Mouse (Mus musculus): Measurements from ENCODE around the gene Ccdc81. TPM values are rescaled to one million over a fixed set of nuclear protein-coding genes. Genes with fewer than 3 reads are reported as not detected.

Gene Ccdc81
- polyA plus RNA-seq, 1 experiment from 2014 or later: 0.69 TPM

DNA sequence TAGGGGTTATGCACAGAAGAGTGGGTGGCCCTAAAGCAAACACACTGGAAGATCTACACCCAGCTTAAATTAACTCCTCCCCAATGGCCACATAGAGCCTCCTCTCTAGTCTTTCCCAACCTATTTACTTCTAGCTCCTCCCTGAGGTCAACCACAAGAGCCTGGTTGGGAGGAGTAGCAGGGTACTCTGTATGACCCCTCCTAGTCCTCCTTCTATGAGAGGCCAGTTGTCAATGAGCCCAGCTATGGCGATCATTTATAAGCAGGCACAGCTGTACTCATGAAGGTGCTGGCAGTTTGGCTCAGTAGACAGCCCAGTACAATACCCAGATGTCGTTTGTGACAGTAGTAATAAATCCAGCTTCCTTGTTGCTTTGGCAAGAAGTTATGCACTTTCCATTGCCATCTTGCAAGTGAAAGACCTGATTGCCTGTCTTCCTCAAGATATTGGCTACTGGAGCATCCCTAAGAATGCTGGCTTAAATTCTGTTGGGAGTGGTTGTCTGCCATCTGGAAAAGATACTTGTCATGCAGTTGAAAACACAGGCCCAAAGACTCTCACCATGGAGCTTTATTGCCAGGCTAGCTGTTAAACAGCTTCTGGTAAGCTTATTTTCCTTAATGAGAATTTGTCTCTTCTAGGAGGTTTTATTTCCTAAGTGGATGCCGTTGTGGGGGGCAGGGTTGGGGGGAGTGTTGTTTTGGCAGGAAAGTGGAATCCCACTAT is 10.2 kb upstream of the Ccdc81 start:
- 85% methylated on average over 3 of the region's 3 CpGs for WGBS

DNA sequence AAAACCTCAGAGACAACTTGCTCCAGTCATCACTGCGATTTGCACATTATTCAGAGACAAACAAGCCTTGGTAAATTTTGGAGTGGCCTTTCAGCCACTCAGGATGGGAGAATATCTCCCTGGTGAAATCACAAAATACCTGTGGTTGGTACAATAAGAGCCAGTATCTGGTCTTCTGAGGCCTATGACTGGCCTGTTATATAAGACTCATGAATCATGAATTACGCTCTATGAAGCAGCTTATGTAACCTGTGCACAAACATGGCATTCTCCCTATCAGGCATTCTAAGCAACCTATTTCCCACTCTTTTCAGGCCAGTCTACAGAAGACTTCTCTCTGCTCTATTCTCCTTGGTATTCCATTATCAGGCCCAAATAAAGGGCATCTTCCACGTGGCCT is 8.9 kb upstream of the Ccdc81 start:
- 88% methylated on average over 3 of the region's 3 CpGs for WGBS
- Histone ChIP-seq H3K36me3 (ENCODE audit: control insufficient read depth, insufficient read depth, low read length) (peaks cover 5% of the 10 kb centered on the region; the same call in 1 of the 2 replicates), H3K9me3 (ENCODE audit: control insufficient read depth, low read length) (no peaks in the 10 kb centered on the region), H3K27me3 (ENCODE audit: control insufficient read depth, insufficient read depth, low read depth, low read length) (no peaks in the 10 kb centered on the region), H3K9ac (ENCODE audit: low read length) (no peak overlapping the region), H3K4me2 (ENCODE audit: low read depth, low read length) (no peak overlapping the region), H3K27ac (ENCODE audit: low read length) (no peak overlapping the region), H3K4me3 (ENCODE audit: low read length) (no peak overlapping the region), H3K4me1 (replicated peaks; ENCODE audit: control insufficient read depth, insufficient read depth, low read length) (no peaks in the 10 kb centered on the region)
- ATAC-seq (ENCODE audit: low read depth): no peak

More for the DNA sequence above, 10.2 kb upstream of the Ccdc81 start:
- no peak for ATAC-seq (ENCODE audit: low read depth)
- H3K9me3 ChIP-seq (ENCODE audit: control insufficient read depth, low read length): no peaks in the 10 kb centered on the region
- no peak overlapping the region for H3K9ac ChIP-seq (ENCODE audit: low read length)
- H3K27me3 ChIP-seq (ENCODE audit: control insufficient read depth, insufficient read depth, low read depth, low read length): no peaks in the 10 kb centered on the region
- no peak overlapping the region for H3K4me3 ChIP-seq (ENCODE audit: low read length)
- H3K4me2 ChIP-seq (ENCODE audit: low read depth, low read length): no peak overlapping the region
- no peak overlapping the region for H3K27ac ChIP-seq (ENCODE audit: low read length)
- H3K36me3 ChIP-seq (ENCODE audit: control insufficient read depth, insufficient read depth, low read length): peaks cover 10% of the 10 kb centered on the region
- no peaks in the 10 kb centered on the region for H3K4me1 ChIP-seq (replicated peaks; ENCODE audit: control insufficient read depth, insufficient read depth, low read length)

DNA sequence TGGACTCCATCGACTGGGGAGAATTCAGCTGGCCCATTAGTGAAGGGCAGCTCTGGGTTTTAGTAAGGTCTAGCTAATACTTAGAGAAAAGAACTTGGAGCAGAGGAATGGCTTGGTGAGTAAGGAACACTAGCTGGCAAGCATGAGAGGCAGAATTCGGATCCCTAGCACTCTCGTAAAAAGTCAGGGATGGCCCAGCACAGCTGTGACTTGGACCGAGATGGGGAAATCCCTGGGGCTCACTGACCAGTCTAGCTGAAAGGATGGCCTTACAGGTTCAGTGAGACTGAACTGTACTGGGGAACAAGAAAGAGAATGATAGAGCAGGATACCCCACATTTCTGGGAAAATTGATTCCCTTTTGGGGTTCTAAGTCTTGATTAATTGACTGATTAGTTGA is 6.3 kb upstream of the Ccdc81 start:
- WGBS: 71% methylated on average over 4 of the region's 4 CpGs

DNA sequence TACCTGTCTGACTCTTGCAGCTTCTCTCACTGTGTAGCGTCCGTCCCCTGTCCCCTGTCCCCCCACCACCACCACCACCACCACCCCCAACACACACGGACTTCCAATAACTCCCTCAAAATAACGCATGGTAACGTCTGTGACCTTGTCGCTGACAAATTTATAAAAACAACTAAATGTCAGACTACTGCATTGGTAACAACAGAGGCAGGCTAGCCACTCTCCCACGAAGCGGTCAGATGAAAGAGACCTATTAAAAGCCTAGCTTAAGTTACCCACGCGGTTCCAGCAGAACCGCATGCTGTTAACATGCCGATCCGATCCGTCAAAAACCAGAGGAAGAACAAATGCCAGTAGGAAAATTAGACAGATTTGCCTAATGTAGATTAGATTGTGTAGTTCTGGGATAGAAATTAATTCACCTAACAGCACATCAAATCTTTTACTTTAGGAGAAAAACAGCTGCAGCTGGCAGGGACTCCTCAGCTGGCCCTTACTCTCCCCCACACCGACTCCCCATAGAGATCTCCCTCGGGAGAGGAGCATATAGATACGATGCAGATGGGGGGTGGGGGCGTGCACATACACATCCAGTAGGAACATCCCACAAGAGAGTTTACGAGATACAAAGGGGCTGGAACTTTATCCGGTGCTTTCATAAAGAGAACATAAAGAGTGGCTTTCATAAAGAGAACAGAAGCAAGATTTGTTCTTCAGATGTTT is 5.6 kb upstream of the Ccdc81 start:
- Histone ChIP-seq H3K9ac (ENCODE audit: low read length) (no peak overlapping the region), H3K27ac (ENCODE audit: low read length) (no peak overlapping the region), H3K9me3 (ENCODE audit: control insufficient read depth, low read length) (no peaks in the 10 kb centered on the region), H3K4me1 (replicated peaks; ENCODE audit: control insufficient read depth, insufficient read depth, low read length) (no peaks in the 10 kb centered on the region), H3K36me3 (ENCODE audit: control insufficient read depth, insufficient read depth, low read length) (no peaks in the 10 kb centered on the region), H3K4me2 (ENCODE audit: low read depth, low read length) (no peak overlapping the region), H3K4me3 (ENCODE audit: low read length) (no peak overlapping the region), H3K27me3 (ENCODE audit: control insufficient read depth, insufficient read depth, low read depth, low read length) (no peaks in the 10 kb centered on the region)
- no peak for ATAC-seq (ENCODE audit: low read depth)
- 66% methylated on average over 20 of the region's 20 CpGs for WGBS

More for the DNA sequence above, 6.3 kb upstream of the Ccdc81 start:
- no peaks in the 10 kb centered on the region for H3K36me3 ChIP-seq (ENCODE audit: control insufficient read depth, insufficient read depth, low read length)
- no peak overlapping the region for H3K4me2 ChIP-seq (ENCODE audit: low read depth, low read length)
- H3K9ac ChIP-seq (ENCODE audit: low read length): no peak overlapping the region
- no peaks in the 10 kb centered on the region for H3K27me3 ChIP-seq (ENCODE audit: control insufficient read depth, insufficient read depth, low read depth, low read length)
- H3K9me3 ChIP-seq (ENCODE audit: control insufficient read depth, low read length): no peaks in the 10 kb centered on the region
- H3K4me3 ChIP-seq (ENCODE audit: low read length): no peak overlapping the region
- H3K4me1 ChIP-seq (replicated peaks; ENCODE audit: control insufficient read depth, insufficient read depth, low read length): no peaks in the 10 kb centered on the region
- no peak for ATAC-seq (ENCODE audit: low read depth)
- H3K27ac ChIP-seq (ENCODE audit: low read length): no peak overlapping the region

DNA sequence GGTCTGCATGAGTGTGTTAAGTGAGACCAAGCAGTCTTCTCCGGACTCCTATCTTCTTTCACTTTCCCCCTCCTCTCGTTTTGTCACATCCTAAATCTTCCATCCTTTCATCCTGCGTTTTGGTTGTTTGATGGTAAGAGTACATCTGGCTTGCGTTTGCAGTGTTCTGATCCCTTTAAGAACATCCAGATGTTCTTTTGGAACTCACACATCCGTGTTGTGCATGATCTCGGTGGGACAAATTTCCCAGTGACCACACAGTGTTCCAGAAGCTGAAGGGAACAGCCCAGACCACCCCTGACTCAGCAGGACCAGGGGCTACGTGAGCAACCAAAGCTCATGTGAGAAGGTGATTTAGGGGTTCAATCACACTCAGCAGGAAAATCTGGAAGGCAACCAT is 5.0 kb upstream of the Ccdc81 start:
- H3K9me3 ChIP-seq (ENCODE audit: control insufficient read depth, low read length): no peaks in the 10 kb centered on the region
- ATAC-seq (ENCODE audit: low read depth): peak; percentile 47; the same call in 1 of the 2 replicates
- no peak overlapping the region for H3K4me2 ChIP-seq (ENCODE audit: low read depth, low read length)
- H3K4me3 ChIP-seq (ENCODE audit: low read length): no peak overlapping the region
- no peaks in the 10 kb centered on the region for H3K36me3 ChIP-seq (ENCODE audit: control insufficient read depth, insufficient read depth, low read length)
- no peaks in the 10 kb centered on the region for H3K4me1 ChIP-seq (replicated peaks; ENCODE audit: control insufficient read depth, insufficient read depth, low read length)
- 38% methylated on average over 7 of the region's 7 CpGs for WGBS
- H3K9ac ChIP-seq (ENCODE audit: low read length): no peak overlapping the region
- no peak overlapping the region for H3K27ac ChIP-seq (ENCODE audit: low read length)
- no peaks in the 10 kb centered on the region for H3K27me3 ChIP-seq (ENCODE audit: control insufficient read depth, insufficient read depth, low read depth, low read length)

DNA sequence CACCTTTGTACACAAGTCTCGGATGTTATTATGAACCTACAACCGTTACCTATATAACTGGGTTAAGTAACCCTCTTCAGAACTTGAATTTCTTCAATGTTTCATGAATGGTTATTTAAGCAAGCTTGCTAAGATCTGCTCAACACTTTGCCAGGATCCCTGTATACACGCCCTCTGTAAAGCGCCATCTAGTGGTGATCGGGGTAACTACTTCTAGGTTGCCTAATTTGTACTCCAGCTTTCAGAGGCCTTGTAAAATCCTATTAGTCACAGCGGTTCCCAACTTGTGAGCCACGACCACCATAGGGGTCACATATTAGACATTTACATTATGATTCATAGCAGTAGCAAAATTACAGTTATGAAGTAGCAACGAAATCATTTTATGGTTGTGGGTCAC is 4.5 kb upstream of the Ccdc81 start:
- H3K27me3 ChIP-seq (ENCODE audit: control insufficient read depth, insufficient read depth, low read depth, low read length): no peaks in the 10 kb centered on the region
- H3K4me2 ChIP-seq (ENCODE audit: low read depth, low read length): no peak overlapping the region
- whole genome bisulfite sequencing: 17% methylated on average over 8 of the region's 8 CpGs
- no peaks in the 10 kb centered on the region for H3K9me3 ChIP-seq (ENCODE audit: control insufficient read depth, low read length)
- peak; percentile 39; the same call in 1 of the 2 replicates for ATAC-seq (ENCODE audit: low read depth)
- no peaks in the 10 kb centered on the region for H3K36me3 ChIP-seq (ENCODE audit: control insufficient read depth, insufficient read depth, low read length)
- H3K4me3 ChIP-seq (ENCODE audit: low read length): no peak overlapping the region
- no peak overlapping the region for H3K9ac ChIP-seq (ENCODE audit: low read length)
- H3K27ac ChIP-seq (ENCODE audit: low read length): no peak overlapping the region
- H3K4me1 ChIP-seq (replicated peaks; ENCODE audit: control insufficient read depth, insufficient read depth, low read length): no peaks in the 10 kb centered on the region

DNA sequence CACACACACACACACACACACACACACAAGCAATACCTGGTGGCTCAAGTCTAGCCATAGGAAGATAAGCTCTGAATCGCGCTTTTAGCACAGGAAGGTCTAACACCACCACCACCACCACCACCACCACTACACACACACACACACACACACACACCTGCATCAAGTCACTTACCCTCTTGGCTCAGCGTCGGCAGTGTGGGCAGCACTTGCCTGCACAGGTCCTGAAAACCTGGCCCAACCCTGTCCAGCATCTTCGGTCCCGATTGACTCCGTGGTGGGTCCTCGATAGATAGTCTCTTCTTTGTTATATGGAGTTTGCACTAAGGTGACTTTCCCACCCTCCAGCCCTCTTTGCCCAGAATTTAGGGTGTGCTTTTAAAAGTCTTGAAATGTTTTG is 422 bp downstream of the Ccdc81 start:
- Histone ChIP-seq H3K27me3 (ENCODE audit: control insufficient read depth, insufficient read depth, low read depth, low read length) (no peaks in the 10 kb centered on the region), H3K36me3 (ENCODE audit: control insufficient read depth, insufficient read depth, low read length) (no peaks in the 10 kb centered on the region), H3K9me3 (ENCODE audit: control insufficient read depth, low read length) (no peaks in the 10 kb centered on the region), H3K27ac (ENCODE audit: low read length) (no peak overlapping the region), H3K4me3 (ENCODE audit: low read length) (no peak overlapping the region), H3K4me1 (replicated peaks; ENCODE audit: control insufficient read depth, insufficient read depth, low read length) (no peaks in the 10 kb centered on the region), H3K9ac (ENCODE audit: low read length) (no peak overlapping the region), H3K4me2 (ENCODE audit: low read depth, low read length) (peak overlapping the region; percentile 42)
- no peak for ATAC-seq (ENCODE audit: low read depth)
- 77% methylated on average over 8 of the region's 8 CpGs for WGBS

DNA sequence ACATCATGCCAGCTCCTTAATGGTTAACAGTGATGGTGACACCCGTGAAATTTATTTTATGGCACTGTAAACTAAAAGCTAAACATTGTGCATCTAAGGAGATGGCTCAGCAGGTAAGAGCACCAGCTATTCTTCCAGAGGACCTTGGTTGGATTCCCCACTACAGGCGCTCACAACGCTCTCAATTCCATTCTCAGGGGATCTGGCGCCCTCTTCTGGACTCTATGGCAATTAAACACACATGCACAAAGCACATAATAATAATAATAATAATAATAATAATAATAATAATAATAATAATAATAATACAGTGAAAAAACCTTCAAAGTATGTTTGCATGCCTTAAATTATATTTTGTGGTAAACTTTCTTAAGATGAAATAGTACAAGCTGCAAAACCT is 11.6 kb downstream of the Ccdc81 start:
- Histone ChIP-seq H3K4me3 (ENCODE audit: low read length) (no peak overlapping the region), H3K36me3 (ENCODE audit: control insufficient read depth, insufficient read depth, low read length) (no peaks in the 10 kb centered on the region), H3K27me3 (ENCODE audit: control insufficient read depth, insufficient read depth, low read depth, low read length) (no peaks in the 10 kb centered on the region), H3K9ac (ENCODE audit: low read length) (no peak overlapping the region), H3K4me2 (ENCODE audit: low read depth, low read length) (no peak overlapping the region), H3K27ac (ENCODE audit: low read length) (no peak overlapping the region), H3K4me1 (replicated peaks; ENCODE audit: control insufficient read depth, insufficient read depth, low read length) (no peaks in the 10 kb centered on the region), H3K9me3 (ENCODE audit: control insufficient read depth, low read length) (no peaks in the 10 kb centered on the region)
- 31% methylated on average over 4 of the region's 4 CpGs for WGBS
- ATAC-seq (ENCODE audit: low read depth): no peak

DNA sequence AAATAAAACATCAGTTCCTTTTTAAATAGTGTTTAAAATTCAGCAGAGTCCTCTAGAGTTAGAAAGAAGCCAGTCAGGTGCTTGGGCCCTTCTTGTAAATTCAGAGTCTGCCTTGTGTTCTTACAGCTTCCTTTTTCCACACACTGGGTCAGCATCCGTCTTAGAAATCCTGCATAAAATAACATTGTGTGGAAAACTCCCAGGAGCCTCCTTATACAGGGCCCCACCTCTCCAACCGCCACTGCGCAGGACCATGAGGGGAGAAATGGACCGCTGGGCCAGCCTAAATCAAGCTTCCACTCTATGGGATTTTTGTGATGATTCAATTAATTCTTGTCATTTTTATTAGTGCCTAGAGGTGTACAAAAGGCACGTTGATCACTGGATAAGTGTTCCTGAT is 12.0 kb downstream of the Ccdc81 start:
- Histone ChIP-seq H3K4me2 (ENCODE audit: low read depth, low read length) (no peak overlapping the region), H3K4me1 (replicated peaks; ENCODE audit: control insufficient read depth, insufficient read depth, low read length) (no peaks in the 10 kb centered on the region), H3K4me3 (ENCODE audit: low read length) (no peak overlapping the region), H3K9ac (ENCODE audit: low read length) (no peak overlapping the region), H3K9me3 (ENCODE audit: control insufficient read depth, low read length) (no peaks in the 10 kb centered on the region), H3K36me3 (ENCODE audit: control insufficient read depth, insufficient read depth, low read length) (no peaks in the 10 kb centered on the region), H3K27ac (ENCODE audit: low read length) (no peak overlapping the region), H3K27me3 (ENCODE audit: control insufficient read depth, insufficient read depth, low read depth, low read length) (no peaks in the 10 kb centered on the region)
- no peak for ATAC-seq (ENCODE audit: low read depth)
- WGBS: 81% methylated on average over 5 of the region's 5 CpGs
